Mouse (Mus musculus) CH12.LX (cell line): Measurements from ENCODE around the gene Lrmda. TPM values are rescaled to one million over a fixed set of nuclear protein-coding genes. Genes with fewer than 3 reads are reported as not detected.

Experiments used
- DNase-seq: peaks from one replicate; pipeline ENCODE4 v3.0.0-alpha.2; 2013; ENCODE audit errors: extremely low read depth
- H3K27ac ChIP-seq: 2 replicates; pipeline ENCODE4 v1.5.1; 2012; ENCODE audit warnings: low read depth, mild to moderate bottlenecking, control low read depth, moderate library complexity; ENCODE audit not compliant: insufficient read depth
- H3K27me3 ChIP-seq: replicated peaks from 2 replicates; pipeline ENCODE3; 2012; ENCODE audit warnings: inconsistent platforms
- H3K36me3 ChIP-seq, 2 experiments: replicated peaks in 1 of 2; 2 replicates each; pipeline versions ENCODE3 to v1.6.1; 2012; ENCODE audit warnings: inconsistent platforms in 1 of 2, low read length in 1 of 2, mild to moderate bottlenecking in 1 of 2, mixed read lengths in 1 of 2, moderate library complexity in 1 of 2; ENCODE audit not compliant: control insufficient read depth in 1 of 2, insufficient read depth in 1 of 2
- H3K4me1 ChIP-seq, 2 experiments: 2 replicates each; pipeline ENCODE4 v1.6.1; 2012; ENCODE audit warnings: inconsistent platforms in 1 of 2, moderate library complexity in 1 of 2; ENCODE audit not compliant: insufficient read depth in 2 of 2, control insufficient read depth in 1 of 2
- H3K4me2 ChIP-seq: 2 replicates; pipeline ENCODE4 v1.6.1; 2012; ENCODE audit warnings: low read depth, mild to moderate bottlenecking, control low read depth; ENCODE audit not compliant: poor library complexity, insufficient read depth, severe bottlenecking
- H3K4me3 ChIP-seq, 3 experiments: fragments of 150-350 bp in 1 of 3; sonication (generic) in 1 of 3; replicated peaks in 1 of 3; 2 replicates each; pipeline versions ENCODE3 to v1.5.1; 2011 to 2012; ENCODE audit warnings: low read depth in 2 of 3, low read length in 2 of 3, mild to moderate bottlenecking in 2 of 3, moderate library complexity in 2 of 3, control low read depth in 1 of 3, improper control_type of control experiment in 1 of 3, inconsistent platforms in 1 of 3, mixed read lengths in 1 of 3; ENCODE audit not compliant: poor library complexity in 1 of 3
- H3K79me2 ChIP-seq: replicated peaks from 2 replicates; pipeline ENCODE4 v1.6.1; 2012; ENCODE audit warnings: mild to moderate bottlenecking, moderate library complexity; ENCODE audit not compliant: control insufficient read depth, poor library complexity, insufficient read depth, severe bottlenecking; ENCODE audit errors: extremely low read depth
- H3K9ac ChIP-seq: 2 replicates; pipeline ENCODE4 v1.6.1; 2012; ENCODE audit warnings: low read depth, mild to moderate bottlenecking, control low read depth, moderate library complexity; ENCODE audit not compliant: insufficient read depth
- H3K9me3 ChIP-seq: replicated peaks from 2 replicates; pipeline ENCODE3; 2012; ENCODE audit warnings: low read length, inconsistent platforms, mixed read lengths
- BHLHE40 ChIP-seq: IDR thresholded peaks from 2 replicates; pipeline ENCODE4 v1.6.1; 2011; ENCODE audit warnings: mild to moderate bottlenecking, low read depth, low read length, improper control_type of control experiment
- CHD2 ChIP-seq: IDR thresholded peaks from 2 replicates; pipeline ENCODE4 v1.6.1; 2011; ENCODE audit warnings: low read length, improper control_type of control experiment
- CTCF ChIP-seq, 2 experiments: IDR thresholded peaks in 1 of 2; conservative IDR thresholded peaks in 1 of 2; 2 replicates each; pipeline ENCODE4 v1.5.1; 2011 to 2012; ENCODE audit warnings: low read depth in 2 of 2, low read length in 2 of 2, improper control_type of control experiment in 1 of 2, inconsistent platforms in 1 of 2, mild to moderate bottlenecking in 1 of 2, moderate library complexity in 1 of 2
- E2F4 ChIP-seq: IDR thresholded peaks from 2 replicates; pipeline ENCODE4 v1.6.1; 2011; ENCODE audit warnings: low read depth, low read length, improper control_type of control experiment; ENCODE audit not compliant: insufficient replicate concordance
- EP300 ChIP-seq: IDR thresholded peaks from 2 replicates; pipeline ENCODE4 v1.6.1; 2011; ENCODE audit warnings: low read length, improper control_type of control experiment
- ETS1 ChIP-seq: conservative IDR thresholded peaks from 2 replicates; pipeline ENCODE4 v1.6.1; 2012; ENCODE audit warnings: low read depth, mild to moderate bottlenecking, inconsistent platforms, low read length, improper control_type of control experiment, moderate library complexity
- GABPA ChIP-seq: IDR thresholded peaks from 2 replicates; pipeline ENCODE4 v1.6.1; 2012; ENCODE audit warnings: low read depth, low read length, improper control_type of control experiment, inconsistent platforms; ENCODE audit not compliant: insufficient replicate concordance
- IRF4 ChIP-seq: IDR thresholded peaks from 2 replicates; pipeline ENCODE4 v1.6.1; 2014; ENCODE audit warnings: low read depth, mild to moderate bottlenecking, inconsistent platforms, low read length, improper control_type of control experiment
- MAFK ChIP-seq: IDR thresholded peaks from 2 replicates; pipeline ENCODE4 v1.6.1; 2011; ENCODE audit warnings: low read length, improper control_type of control experiment; ENCODE audit not compliant: insufficient replicate concordance
- MAX ChIP-seq: IDR thresholded peaks from 2 replicates; pipeline ENCODE4 v1.6.1; 2011; ENCODE audit warnings: low read length, improper control_type of control experiment
- MAZ ChIP-seq: IDR thresholded peaks from 2 replicates; pipeline ENCODE4 v1.6.1; 2012; ENCODE audit warnings: low read depth, mild to moderate bottlenecking, inconsistent platforms, low read length, improper control_type of control experiment, moderate library complexity
- MEF2A ChIP-seq: IDR thresholded peaks from 2 replicates; pipeline ENCODE4 v1.6.1; 2014; ENCODE audit warnings: low read depth, mild to moderate bottlenecking, inconsistent platforms, low read length, improper control_type of control experiment, borderline replicate concordance
- MYC ChIP-seq: IDR thresholded peaks from 2 replicates; pipeline ENCODE4 v1.6.1; 2011; ENCODE audit warnings: low read depth, mild to moderate bottlenecking, improper control_type of control experiment, low read length
- NRF1 ChIP-seq: IDR thresholded peaks from 2 replicates; pipeline ENCODE4 v1.6.1; 2014; ENCODE audit warnings: low read depth, mild to moderate bottlenecking, inconsistent platforms, low read length, improper control_type of control experiment, moderate library complexity
- POLR2A ChIP-seq: IDR thresholded peaks from 2 replicates; pipeline ENCODE4 v1.6.1; 2011; ENCODE audit warnings: low read depth, mild to moderate bottlenecking, improper control_type of control experiment, low read length
- RCOR1 ChIP-seq: conservative IDR thresholded peaks from 2 replicates; pipeline ENCODE4 v1.6.1; 2012; ENCODE audit warnings: low read depth, mild to moderate bottlenecking, inconsistent platforms, low read length, improper control_type of control experiment
- SIN3A ChIP-seq: IDR thresholded peaks from 2 replicates; pipeline ENCODE4 v1.6.1; 2012; ENCODE audit warnings: low read length, improper control_type of control experiment, inconsistent platforms
- TBP ChIP-seq: conservative IDR thresholded peaks from 2 replicates; pipeline ENCODE4 v1.6.1; 2011; ENCODE audit warnings: low read depth, low read length, improper control_type of control experiment
- TCF12 ChIP-seq: IDR thresholded peaks from 2 replicates; pipeline ENCODE4 v1.6.1; 2014; ENCODE audit warnings: low read depth, mild to moderate bottlenecking, inconsistent platforms, low read length, improper control_type of control experiment
- UBTF ChIP-seq: IDR thresholded peaks from 2 replicates; pipeline ENCODE4 v1.6.1; 2012; ENCODE audit warnings: low read depth, mild to moderate bottlenecking, inconsistent platforms, low read length, improper control_type of control experiment, moderate library complexity
- USF1 ChIP-seq: IDR thresholded peaks from 2 replicates; pipeline ENCODE4 v1.6.1; 2014; ENCODE audit warnings: low read depth, mild to moderate bottlenecking, inconsistent platforms, low read length, improper control_type of control experiment
- ZC3H11A ChIP-seq: IDR thresholded peaks from 2 replicates; pipeline ENCODE4 v1.6.1; 2012; ENCODE audit warnings: low read depth, mild to moderate bottlenecking, inconsistent platforms, low read length, improper control_type of control experiment
- ZKSCAN1 ChIP-seq: IDR thresholded peaks from 2 replicates; pipeline ENCODE4 v1.6.1; 2012; ENCODE audit warnings: low read depth, inconsistent platforms, low read length, improper control_type of control experiment, borderline replicate concordance
- ZMIZ1 ChIP-seq: IDR thresholded peaks from 2 replicates; pipeline ENCODE4 v1.6.1; 2012; ENCODE audit warnings: low read depth, mild to moderate bottlenecking, inconsistent platforms, low read length, improper control_type of control experiment
- dilution Hi-C: fragments of 300-500 bp; cut with MboI; formaldehyde crosslinking; loops from 2 replicates; pipeline ENCODE4 v1.14.3; 2020; ENCODE audit warnings: low sequenced_read_pairs; ENCODE audit not compliant: extremely low pct_unique_long_range_greater_than_20kb, extremely low pct_ligation_motif_present
- in situ Hi-C: fragments of 300-500 bp; cut with MboI; formaldehyde crosslinking; loops from 3 replicates; pipeline ENCODE4 v1.14.3; 2019; ENCODE audit warnings: low sequenced_read_pairs, low pct_ligation_motif_present, low pct_unique_long_range_greater_than_20kb, mixed read lengths
- polyA plus RNA-seq: library from polyadenylated mRNA; unstranded; fragments of >175 nt; gene quantifications from 2 replicates; pipeline ENCODE4 v1.2.1, GENCODE M21; 2012; ENCODE audit warnings: low read depth; ENCODE audit not compliant: insufficient read length
- total RNA-seq, 2 experiments: library from RNA; depleted of rRNA; stranded (reverse); fragments of 300-350 nt in 1 of 2; fragments of >200 nt in 1 of 2; gene quantifications; 2 replicates each; pipeline ENCODE4 v1.2.3; 2012 to 2014

Gene Lrmda
- total and polyA plus RNA-seq, 3 experiments, result 0.89 to 3.7 (median 1.9) TPM

- Histone ChIP-seq H3K4me1 (no peaks in the 10 kb centered on the region), H3K27ac (no peak overlapping the region), H3K27me3 (no peaks in the 10 kb centered on the region), H3K79me2 (no peaks in the 10 kb centered on the region), H3K4me2 (no peak overlapping the region), H3K36me3 (no peaks in the 10 kb centered on the region), H3K9ac (no peak overlapping the region), H3K4me3 (no peak overlapping the region), H3K9me3 (no peaks in the 10 kb centered on the region)
- no peak for DNase-seq
- dilution Hi-C loops (no loop called here), in situ Hi-C loops (no loop called here)
- TF ChIP-seq MYC (no peak), CTCF (conservative IDR thresholded peaks at IDR 0.05 in 1 of 2, IDR thresholded peaks at IDR 0.05 in 1 of 2; ENCODE audit: low read depth in 2 of 2, low read length in 2 of 2) (no peak), TBP (no peak), TCF12 (no peak), IRF4 (no peak), USF1 (no peak), ETS1 (no peak), ZC3H11A (no peak), POLR2A (no peak), GABPA (no peak), MEF2A (no peak), NRF1 (no peak), E2F4 (no peak), ZMIZ1 (no peak), SIN3A (no peak), RCOR1 (no peak), CHD2 (no peak), MAX (no peak), UBTF (no peak)
Observed at GRCm38 (mm10) chr14:22906716-22907115, 887.2 kb downstream of the Lrmda start.

GRCm38 (mm10) chr14:22907221-22907620, 887.7 kb downstream of the Lrmda start:
- Histone ChIP-seq H3K9me3 (no peaks in the 10 kb centered on the region), H3K4me3 (no peak overlapping the region), H3K9ac (no peak overlapping the region), H3K36me3 (no peaks in the 10 kb centered on the region), H3K27me3 (no peaks in the 10 kb centered on the region), H3K79me2 (no peaks in the 10 kb centered on the region), H3K4me1 (no peaks in the 10 kb centered on the region), H3K4me2 (no peak overlapping the region), H3K27ac (no peak overlapping the region)
- TF ChIP-seq IRF4 (no peak), EP300 (no peak), SIN3A (no peak), USF1 (no peak), BHLHE40 (no peak), ZKSCAN1 (no peak), MEF2A (no peak), MAZ (no peak), MAFK (no peak), ZMIZ1 (no peak), MYC (no peak), GABPA (no peak)
- dilution Hi-C loops (no loop called here), in situ Hi-C loops (no loop called here)
- DNase-seq, result no peak
